Mouse (Mus musculus) G1E (cell line): ENCODE measurements at regions not wholly inside any gene's neighbourhood (a gene's known extent, or its start where the extent isn't known, plus 50 kb on each side); places are given as distances from the start of the nearest gene placed in this dataset.

ENCODE experiments used
- ATAC-seq: 2 replicates; pipeline ENCODE4 v1.8.0; 2016; ENCODE audit warnings: mild to moderate bottlenecking; ENCODE audit not compliant: insufficient number of reproducible peaks, poor library complexity, low FRiP score, severe bottlenecking; ENCODE audit errors: extremely low read depth
- DNase-seq: peaks from one replicate; pipeline ENCODE4 v3.0.0; 2012; ENCODE audit warnings: low spot score
- H3K27me3 ChIP-seq: 2 replicates; pipeline ENCODE4 v1.6.1; 2012; ENCODE audit warnings: mild to moderate bottlenecking, low read length, inconsistent platforms; ENCODE audit not compliant: insufficient read depth
- H3K36me3 ChIP-seq: replicated peaks from 2 replicates; pipeline ENCODE3; 2012; ENCODE audit warnings: mild to moderate bottlenecking, inconsistent platforms
- H3K4me1 ChIP-seq: 2 replicates; pipeline ENCODE4 v1.6.1; 2012; ENCODE audit warnings: low read depth, low read length, inconsistent platforms, mixed read lengths; ENCODE audit not compliant: insufficient read depth
- H3K4me3 ChIP-seq: 2 replicates; pipeline ENCODE4 v1.5.1; 2012; ENCODE audit warnings: low read depth, mild to moderate bottlenecking, inconsistent platforms, low read length, moderate library complexity, mixed read lengths
- H3K9me3 ChIP-seq: replicated peaks from 2 replicates; pipeline ENCODE4 v1.6.1; 2012; ENCODE audit warnings: inconsistent platforms
- CTCF ChIP-seq: IDR thresholded peaks from 2 replicates; pipeline ENCODE4 v1.5.1; 2012; ENCODE audit warnings: low read depth, low read length, inconsistent platforms, mixed read lengths
- GATA1 ChIP-seq: IDR thresholded peaks from 2 replicates; pipeline ENCODE4 v1.6.1; 2012; ENCODE audit warnings: borderline replicate concordance, low read length, inconsistent platforms, mixed read lengths
- GATA2 ChIP-seq: IDR thresholded peaks from 2 replicates; pipeline ENCODE4 v1.6.1; 2012; ENCODE audit warnings: low read depth, low read length, inconsistent platforms, borderline replicate concordance
- POLR2AphosphoS5 ChIP-seq: IDR thresholded peaks from 2 replicates; pipeline ENCODE4 v1.6.1; 2012; ENCODE audit warnings: low read depth, low read length, inconsistent platforms; ENCODE audit not compliant: insufficient replicate concordance
- TAL1 ChIP-seq: conservative IDR thresholded peaks from 2 replicates; pipeline ENCODE4 v1.6.1; 2012; ENCODE audit warnings: low read depth, low read length, inconsistent platforms, mixed read lengths

DNA sequence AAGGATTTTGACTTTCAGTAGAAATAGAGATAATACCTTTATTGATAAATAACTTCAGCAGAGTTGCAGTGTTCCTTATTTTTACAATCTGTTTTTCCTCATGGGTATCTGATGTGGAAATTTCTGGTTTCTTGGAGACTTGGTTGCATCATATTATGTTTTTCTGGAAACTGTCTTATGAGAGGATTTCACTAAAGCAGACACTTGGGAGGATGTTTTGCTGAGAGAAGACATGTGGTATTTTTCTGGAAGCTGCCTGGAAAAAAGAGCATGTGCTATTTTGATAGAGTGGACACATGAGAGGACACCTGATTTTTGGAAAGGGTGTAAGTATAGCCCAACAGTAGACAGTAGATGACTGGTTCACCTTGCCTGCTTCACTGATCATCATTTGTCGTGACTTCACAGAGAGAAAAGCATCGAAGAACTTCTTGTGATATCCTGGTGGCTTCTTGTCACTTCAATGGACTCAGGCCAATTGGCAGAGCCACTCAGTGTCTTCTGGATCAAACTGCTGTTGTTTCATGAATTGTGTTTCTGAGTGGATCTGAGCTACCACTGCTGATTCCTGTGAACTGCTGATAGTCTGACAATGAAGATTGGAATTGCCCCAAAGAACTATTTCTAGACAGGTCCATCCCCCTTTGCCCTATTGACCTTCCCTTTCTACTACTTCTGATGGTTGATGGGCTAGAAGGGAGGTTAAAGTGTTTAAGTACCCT, 238.8 kb downstream of the Fbxo8 start:
- H3K4me3 ChIP-seq = no peak overlapping the region
- no peaks in the 10 kb centered on the region for H3K9me3 ChIP-seq
- no peaks in the 10 kb centered on the region for H3K4me1 ChIP-seq
- TF ChIP-seq GATA1 (no peak), GATA2 (no peak), CTCF (no peak), TAL1 (no peak), POLR2AphosphoS5 (no peak)
- ATAC-seq (no peak), DNase-seq (no peak)
- no peaks in the 10 kb centered on the region for H3K27me3 ChIP-seq
- H3K36me3 ChIP-seq = no peaks in the 10 kb centered on the region

GRCm38 (mm10) chr8:56832651-56833050, 281.8 kb downstream of the Fbxo8 start:
- Histone ChIP-seq H3K9me3 (no peaks in the 10 kb centered on the region), H3K36me3 (no peaks in the 10 kb centered on the region), H3K4me3 (no peak overlapping the region), H3K4me1 (no peaks in the 10 kb centered on the region), H3K27me3 (no peaks in the 10 kb centered on the region)
- DNase-seq = no peak
- TF ChIP-seq POLR2AphosphoS5 (no peak), CTCF (no peak), TAL1 (no peak), GATA2 (no peak), GATA1 (no peak)
- ATAC-seq = no peak

DNA sequence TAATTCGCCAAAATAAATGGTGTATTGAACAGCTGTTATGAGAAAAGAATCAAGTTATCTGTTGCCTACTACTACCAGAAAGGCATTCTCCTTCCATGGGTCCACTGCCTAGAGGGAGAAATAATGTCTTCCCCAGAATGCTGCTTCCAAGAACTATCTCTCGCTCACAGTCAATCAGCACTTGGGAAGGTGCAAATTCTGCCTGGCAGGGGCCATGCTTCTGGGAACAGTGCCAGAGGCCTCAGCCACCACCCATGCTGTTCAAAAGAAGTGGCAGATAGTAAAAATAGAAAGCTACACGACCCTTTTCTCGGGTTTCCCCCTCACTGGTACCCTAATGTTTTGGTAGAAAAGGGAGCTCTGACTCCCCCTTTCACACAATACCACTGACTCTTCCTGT, 282.2 kb downstream of the Fbxo8 start:
- Histone ChIP-seq H3K36me3 (no peaks in the 10 kb centered on the region), H3K4me1 (no peaks in the 10 kb centered on the region), H3K27me3 (no peaks in the 10 kb centered on the region), H3K4me3 (no peak overlapping the region), H3K9me3 (no peaks in the 10 kb centered on the region)
- TF ChIP-seq GATA1 (no peak), CTCF (no peak), POLR2AphosphoS5 (no peak), GATA2 (no peak), TAL1 (no peak)
- no peak for DNase-seq
- ATAC-seq = no peak

DNA sequence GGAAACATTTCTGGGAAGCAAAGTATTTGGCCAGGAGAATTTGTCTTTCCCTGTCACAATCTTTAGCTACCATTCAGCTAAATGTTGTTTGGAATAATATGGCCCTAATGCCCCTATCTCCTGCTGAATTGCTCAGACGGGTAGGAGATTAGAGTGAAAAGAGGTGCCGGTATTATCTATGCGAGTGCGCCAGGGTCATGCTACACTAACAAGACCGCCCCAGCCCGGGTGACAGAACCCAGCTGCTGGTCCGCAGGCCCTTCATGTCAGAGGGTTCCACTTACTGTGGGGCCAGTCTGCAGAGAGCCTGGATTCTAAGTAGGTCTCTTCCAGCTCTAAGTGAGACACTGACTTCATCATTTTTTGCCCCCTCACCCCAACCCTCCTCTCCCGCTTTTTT, 332.6 kb downstream of the Fbxo8 start:
- TF ChIP-seq POLR2AphosphoS5 (no peak), GATA2 (no peak), CTCF (no peak), GATA1 (no peak), TAL1 (no peak)
- Histone ChIP-seq H3K27me3 (no peaks in the 10 kb centered on the region), H3K9me3 (no peaks in the 10 kb centered on the region), H3K36me3 (no peaks in the 10 kb centered on the region), H3K4me3 (no peak overlapping the region), H3K4me1 (no peaks in the 10 kb centered on the region)
- ATAC-seq (no peak), DNase-seq (no peak)

- Histone ChIP-seq H3K27me3 (no peaks in the 10 kb centered on the region), H3K36me3 (no peaks in the 10 kb centered on the region), H3K4me1 (no peaks in the 10 kb centered on the region), H3K4me3 (no peak overlapping the region), H3K9me3 (no peaks in the 10 kb centered on the region)
- DNase-seq (no peak), ATAC-seq (no peak)
- TF ChIP-seq POLR2AphosphoS5 = no peak
These were observed 333.3 kb downstream of the Fbxo8 start for GRCm38 (mm10) chr8:56884195-56884594.

DNA sequence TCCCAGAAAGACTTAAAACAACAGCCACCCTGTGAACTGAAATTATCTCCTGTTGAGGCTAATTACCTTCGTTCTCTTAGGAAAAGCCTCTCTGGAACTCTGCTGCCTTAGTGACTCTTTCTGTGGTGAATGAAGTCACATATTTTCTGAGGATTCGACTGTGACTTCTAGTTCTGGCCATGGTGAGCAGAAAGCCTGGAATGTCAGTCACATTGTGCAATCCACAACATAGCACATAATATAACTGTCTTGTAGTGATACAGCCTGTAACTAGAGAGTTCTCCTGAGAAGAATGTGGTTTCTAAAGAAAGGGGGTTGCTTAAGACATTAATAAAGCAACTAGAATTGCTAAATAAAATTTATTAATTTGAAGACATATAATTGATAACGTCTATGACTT, 342.7 kb downstream of the Fbxo8 start:
- TF ChIP-seq GATA1 = no peak
- no peak for TF ChIP-seq TAL1
- TF ChIP-seq POLR2AphosphoS5 = no peak
- TF ChIP-seq CTCF = no peak
- TF ChIP-seq GATA2 = no peak
- H3K36me3 ChIP-seq = no peaks in the 10 kb centered on the region

GRCm38 (mm10) chr8:56915362-56915761, 364.5 kb downstream of the Fbxo8 start:
- no peaks in the 10 kb centered on the region for H3K4me1 ChIP-seq
- no peaks in the 10 kb centered on the region for H3K9me3 ChIP-seq
- TF ChIP-seq GATA1 (no peak), TAL1 (no peak), POLR2AphosphoS5 (no peak), GATA2 (no peak), CTCF (no peak)
- ATAC-seq (no peak), DNase-seq (no peak)
- H3K4me3 ChIP-seq = no peak overlapping the region
- H3K36me3 ChIP-seq = no peaks in the 10 kb centered on the region
- H3K27me3 ChIP-seq = no peaks in the 10 kb centered on the region

More for the DNA sequence above, 342.7 kb downstream of the Fbxo8 start:
- Histone ChIP-seq H3K27me3 (no peaks in the 10 kb centered on the region), H3K9me3 (no peaks in the 10 kb centered on the region), H3K4me1 (no peaks in the 10 kb centered on the region), H3K4me3 (no peak overlapping the region)
- ATAC-seq = no peak
- no peak for DNase-seq
